Mouse (Mus musculus) splenic B cell, adult 2 months (primary cell): ENCODE measurements around the gene Abca7.
A peak's percentile ranks its signal among the peaks of the same experiment; 100 is the strongest.

Experiments used
- DNase-seq: peaks from one replicate; pipeline ENCODE4 v3.0.0-alpha.2; 2011; ENCODE audit warnings: low read depth, low spot score
- H3K27me3 ChIP-seq: 2 replicates; pipeline ENCODE4 v1.6.1; 2012; ENCODE audit warnings: mild to moderate bottlenecking, low read length, moderate library complexity, mixed read lengths; ENCODE audit not compliant: control insufficient read depth, poor library complexity, insufficient read depth, severe bottlenecking
- H3K36me3 ChIP-seq: 2 replicates; pipeline ENCODE4 v1.6.1; 2012; ENCODE audit warnings: mild to moderate bottlenecking, low read length, moderate library complexity, mixed read lengths; ENCODE audit not compliant: control insufficient read depth, poor library complexity, insufficient read depth, severe bottlenecking

Abca7 gene

GRCm38 (mm10) chr10:79997034-79997760, 903 bp downstream of the Abca7 start:
- Histone ChIP-seq H3K36me3 (peaks cover 11% of the 10 kb centered on the region), H3K27me3 (no peaks in the 10 kb centered on the region)
- peak; percentile 59 for DNase-seq

GRCm38 (mm10) chr10:79997819-79998218, 1.5 kb downstream of the Abca7 start:
- Histone ChIP-seq H3K27me3 (no peaks in the 10 kb centered on the region), H3K36me3 (peaks cover 6% of the 10 kb centered on the region; the same call in 1 of the 2 replicates)
- DNase-seq, result no peak

- peaks cover 3% of the 10 kb centered on the region; the same call in 1 of the 2 replicates for H3K36me3 ChIP-seq
- no peaks in the 10 kb centered on the region for H3K27me3 ChIP-seq
- DNase-seq, result no peak
Measured at GRCm38 (mm10) chr10:80001945-80002344, 5.7 kb downstream of the Abca7 start.

- DNase-seq, result no peak
- H3K36me3 ChIP-seq, result peaks cover 3% of the 10 kb centered on the region
- H3K27me3 ChIP-seq, result no peaks in the 10 kb centered on the region
Measured at GRCm38 (mm10) chr10:80002829-80003228, 6.5 kb downstream of the Abca7 start.

GRCm38 (mm10) chr10:80003374-80004232, 7.3 kb downstream of the Abca7 start:
- DNase-seq, result no peak
- peaks cover 4% of the 10 kb centered on the region for H3K36me3 ChIP-seq
- no peaks in the 10 kb centered on the region for H3K27me3 ChIP-seq

GRCm38 (mm10) chr10:80004233-80004705, 8.0 kb downstream of the Abca7 start:
- DNase-seq, result no peak
- no peaks in the 10 kb centered on the region for H3K27me3 ChIP-seq
- peaks cover 6% of the 10 kb centered on the region for H3K36me3 ChIP-seq

GRCm38 (mm10) chr10:80011740-80012139, 15.4 kb downstream of the Abca7 start:
- peaks cover 14% of the 10 kb centered on the region for H3K36me3 ChIP-seq

GRCm38 (mm10) chr10:80013609-80014008, 17.3 kb downstream of the Abca7 start:
- Histone ChIP-seq H3K27me3 (no peaks in the 10 kb centered on the region), H3K36me3 (peaks cover 12% of the 10 kb centered on the region)
- no peak for DNase-seq

More at GRCm38 (mm10) chr10:80011740-80012139, 15.4 kb downstream of the Abca7 start:
- DNase-seq, result no peak
- H3K27me3 ChIP-seq, result no peaks in the 10 kb centered on the region

- Histone ChIP-seq H3K27me3 (no peaks in the 10 kb centered on the region), H3K36me3 (peaks cover 11% of the 10 kb centered on the region; the same call in 1 of the 2 replicates)
- DNase-seq, result peak; percentile 50
Measured at GRCm38 (mm10) chr10:80014484-80015290, 18.4 kb downstream of the Abca7 start.

- H3K27me3 ChIP-seq, result no peaks in the 10 kb centered on the region
- DNase-seq, result no peak
- H3K36me3 ChIP-seq, result peaks cover 12% of the 10 kb centered on the region
Measured at GRCm38 (mm10) chr10:80015583-80015982, 19.3 kb downstream of the Abca7 start.

GRCm38 (mm10) chr10:80016511-80016910, 20.2 kb downstream of the Abca7 start, which contains the start of gene Arhgap45:
Gene Arhgap45 (plus strand): TSS chr10:80016653.
- DNase-seq, result peak; percentile 90
- Histone ChIP-seq H3K27me3 (no peaks in the 10 kb centered on the region), H3K36me3 (peaks cover 15% of the 10 kb centered on the region)

- peak; percentile 59 for DNase-seq
- no peaks in the 10 kb centered on the region for H3K27me3 ChIP-seq
- peaks cover 18% of the 10 kb centered on the region for H3K36me3 ChIP-seq
Measured at GRCm38 (mm10) chr10:80016931-80017330, 20.6 kb downstream of the Abca7 start.

GRCm38 (mm10) chr10:80017361-80017760, 21.1 kb downstream of the Abca7 start:
- Histone ChIP-seq H3K27me3 (no peaks in the 10 kb centered on the region), H3K36me3 (peaks cover 22% of the 10 kb centered on the region)
- DNase-seq, result peak; percentile 90

GRCm38 (mm10) chr10:80017771-80018170, 21.5 kb downstream of the Abca7 start:
- Histone ChIP-seq H3K36me3 (peaks cover 23% of the 10 kb centered on the region), H3K27me3 (no peaks in the 10 kb centered on the region)
- DNase-seq, result no peak
